Mouse (Mus musculus): ENCODE data around the gene Oog1. TPM values are rescaled to one million over a fixed set of nuclear protein-coding genes. Genes with fewer than 3 reads are reported as not detected.
"Not testable (repeated sequence)": the region's sequence is repeated elsewhere in the genome, so short reads cannot be mapped to it uniquely, and the experiment has no call there.

The Oog1 gene
- polyA plus RNA-seq (2016; fragmentation: Nextera tagmentation; extraction: Ambion mirVana): not detected in 2 replicates

DNA sequence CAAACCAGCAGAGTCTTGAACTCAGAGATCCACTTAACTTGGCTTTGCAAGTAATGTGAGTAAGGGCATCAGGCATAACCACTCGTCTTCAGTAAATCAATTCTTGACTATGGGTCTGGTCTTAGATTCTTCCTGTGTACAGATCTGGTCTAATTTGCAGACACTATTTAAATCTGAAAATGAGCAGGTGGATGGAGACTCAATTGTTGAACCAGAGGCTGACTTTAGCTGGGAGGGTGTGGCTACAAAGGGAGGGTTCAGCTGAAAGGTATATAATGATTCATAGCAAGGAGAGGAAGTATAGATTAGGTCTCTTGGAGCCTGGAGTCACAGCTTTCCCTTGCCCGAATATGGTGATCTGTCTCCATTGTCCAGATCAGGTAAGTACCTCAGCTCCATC, at the start of gene Oog1:
TSS of gene Oog1 (plus strand) at position 301 of the 400 bp plus-strand sequence.
- not testable (repeated sequence) for H3K36me3 ChIP-seq; H3K9me3 ChIP-seq; H3K4me3 ChIP-seq; H3K27me3 ChIP-seq (ENCODE audit: insufficient read depth, poor library complexity, severe bottlenecking); H3K27ac ChIP-seq; DNase-seq (ENCODE audit: low spot score); H3K4me1 ChIP-seq
- 62% methylated on average over 1 of the region's 2 CpGs for WGBS

DNA sequence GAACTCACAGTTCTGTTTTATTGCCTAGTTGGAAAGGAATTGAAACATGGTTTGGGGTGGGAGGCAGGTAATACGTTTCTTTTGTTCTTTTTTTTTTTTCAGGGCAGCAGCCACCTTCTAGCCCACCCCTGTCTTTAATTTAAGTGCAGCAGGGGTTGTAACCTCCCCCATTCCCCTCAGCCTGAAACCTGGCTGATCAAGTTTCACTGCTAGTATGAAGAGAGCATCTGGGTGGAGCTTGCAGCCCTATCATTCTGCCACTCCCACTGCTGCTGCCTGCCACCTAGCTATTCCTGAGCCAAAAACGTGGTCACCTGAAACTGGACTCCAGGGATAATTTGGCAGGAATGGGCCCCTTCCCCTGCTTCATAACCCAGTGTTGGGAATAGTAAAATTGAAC, 1.1 kb upstream of the Oog1 start:
- H3K4me3 ChIP-seq; H3K9me3 ChIP-seq; H3K36me3 ChIP-seq; H3K4me1 ChIP-seq; H3K27me3 ChIP-seq (ENCODE audit: insufficient read depth, poor library complexity, severe bottlenecking); DNase-seq (ENCODE audit: low spot score); H3K27ac ChIP-seq: not testable (repeated sequence)
- 10% methylated on average over 2 of the region's 2 CpGs for WGBS

DNA sequence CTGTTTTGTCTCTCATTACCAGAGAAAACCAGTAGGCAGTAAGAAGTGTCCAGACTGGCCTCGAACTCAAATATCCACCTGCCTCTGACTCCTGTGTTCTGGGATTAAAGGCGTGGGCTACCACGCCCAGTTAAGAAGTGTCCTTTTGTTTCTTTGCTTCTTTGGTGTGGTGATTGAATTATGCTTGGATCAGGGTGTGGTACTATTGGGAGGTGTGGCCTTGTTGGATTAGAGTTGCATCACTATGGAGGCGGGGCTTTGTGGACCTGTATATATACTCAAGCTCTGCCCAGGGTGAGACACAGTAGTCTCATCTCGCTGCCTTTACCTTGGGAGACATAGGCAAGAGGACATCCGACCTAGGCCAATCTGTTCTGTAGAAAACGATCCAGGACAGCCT, 16.1 kb downstream of the Oog1 start, which contains the start of gene Gm4027:
TSS of gene Gm4027 (plus strand) at position 301 of the 400 bp plus-strand sequence.
- not testable (repeated sequence) for H3K4me1 ChIP-seq; H3K4me3 ChIP-seq; H3K9me3 ChIP-seq; H3K27me3 ChIP-seq (ENCODE audit: insufficient read depth, poor library complexity, severe bottlenecking); DNase-seq (ENCODE audit: low spot score); H3K36me3 ChIP-seq; H3K27ac ChIP-seq
- WGBS: 90% methylated on average over 4 of the region's 7 CpGs

DNA sequence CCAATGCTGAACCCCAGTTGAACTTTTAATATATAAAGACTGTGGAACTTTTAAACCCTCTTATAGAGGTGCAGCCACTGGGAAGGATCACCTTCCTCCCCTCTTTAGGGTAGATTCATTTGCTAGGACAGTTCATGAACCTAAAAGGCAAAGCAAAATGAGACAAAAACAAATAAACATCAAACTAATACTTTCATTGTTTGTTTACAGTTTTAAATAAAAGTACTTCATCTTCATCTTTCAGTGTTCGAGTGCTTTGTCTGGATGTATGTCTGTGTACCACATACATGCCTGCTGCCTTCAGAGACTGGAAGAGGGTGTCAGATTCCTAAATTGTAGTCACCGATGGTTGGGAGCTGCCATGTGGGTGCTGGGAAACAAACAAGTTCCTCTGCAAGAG, 42.0 kb downstream of the Oog1 start, which contains the start of gene Gm16381:
TSS of gene Gm16381 (minus strand) at position 101 of the 400 bp plus-strand sequence.
- H3K36me3 ChIP-seq; DNase-seq (ENCODE audit: low spot score); H3K27ac ChIP-seq; H3K9me3 ChIP-seq; H3K27me3 ChIP-seq (ENCODE audit: insufficient read depth, poor library complexity, severe bottlenecking); H3K4me1 ChIP-seq; H3K4me3 ChIP-seq: not testable (repeated sequence)
- 74% methylated on average over 2 of the region's 2 CpGs for WGBS

DNA sequence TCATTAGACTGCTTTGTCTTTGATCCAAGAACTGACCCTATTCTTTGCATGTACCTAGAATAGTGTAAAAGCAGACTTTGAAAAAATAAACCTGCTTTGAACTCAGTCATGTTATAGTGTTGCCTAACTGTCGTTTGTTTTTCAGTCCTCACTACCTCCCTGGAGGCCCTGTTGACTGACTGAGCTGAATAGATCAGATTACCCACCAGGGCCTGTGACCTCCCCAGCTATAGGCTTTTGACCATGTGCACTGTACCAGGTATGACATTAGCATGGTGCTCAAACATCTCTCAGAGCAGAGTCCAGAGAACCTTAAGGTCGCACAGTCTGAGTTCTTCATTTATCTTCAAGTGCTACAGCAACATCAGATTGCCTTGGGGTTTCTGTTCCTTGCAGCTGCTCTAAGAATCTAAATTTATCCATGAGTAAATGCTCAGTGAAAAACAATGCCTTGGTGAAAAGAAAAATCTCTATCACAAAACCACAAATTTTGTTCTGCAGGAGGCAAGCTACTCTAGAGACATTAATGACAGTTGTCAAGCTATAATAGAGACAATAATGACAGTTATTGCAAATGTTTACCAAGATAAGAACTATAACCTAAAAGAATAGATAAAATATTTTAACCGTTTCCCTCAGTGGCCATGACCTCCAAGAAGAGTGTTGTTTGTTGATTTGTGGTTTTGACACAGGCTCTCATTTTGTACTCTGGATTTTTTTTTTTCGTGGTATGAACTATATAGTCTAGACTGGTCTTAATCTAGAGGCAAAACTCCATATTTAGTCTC, 50.6 kb downstream of the Oog1 start:
- not testable (repeated sequence) for H3K9me3 ChIP-seq; H3K27me3 ChIP-seq (ENCODE audit: insufficient read depth, poor library complexity, severe bottlenecking); H3K4me3 ChIP-seq; H3K36me3 ChIP-seq; DNase-seq (ENCODE audit: low spot score); H3K27ac ChIP-seq; H3K4me1 ChIP-seq
- WGBS: 67% methylated on average over 2 of the region's 4 CpGs

Other genes with a start within 250 kb of the Oog1 start
- 76.7 and 76.9 TPM in 2 replicates for gene Sptlc2, start 214.3 kb upstream of the Oog1 start, polyA plus RNA-seq (2016; fragmentation: Nextera tagmentation; extraction: Ambion mirVana)
- gene Slirp, start 158.8 kb upstream of the Oog1 start, polyA plus RNA-seq (2016; fragmentation: Nextera tagmentation; extraction: Ambion mirVana): 265 and 273 TPM in 2 replicates
- gene Alkbh1, start 158.7 kb upstream of the Oog1 start, polyA plus RNA-seq (2016; fragmentation: Nextera tagmentation; extraction: Ambion mirVana): 49.2 and 61.9 TPM in 2 replicates
- gene Snw1, start 130.4 kb upstream of the Oog1 start, polyA plus RNA-seq (2016; fragmentation: Nextera tagmentation; extraction: Ambion mirVana): 94.5 and 116 TPM in 2 replicates
- gene Gm5788, start 108.0 kb upstream of the Oog1 start, polyA plus RNA-seq (2016; fragmentation: Nextera tagmentation; extraction: Ambion mirVana): not detected in 2 replicates
- gene Gm8300, start 88.4 kb upstream of the Oog1 start, polyA plus RNA-seq (2016; fragmentation: Nextera tagmentation; extraction: Ambion mirVana): not detected in 2 replicates
- not detected in 2 replicates for gene Gm4027, start 16.2 kb downstream of the Oog1 start, polyA plus RNA-seq (2016; fragmentation: Nextera tagmentation; extraction: Ambion mirVana)
- gene Gm16381, start 41.9 kb downstream of the Oog1 start, polyA plus RNA-seq (2016; fragmentation: Nextera tagmentation; extraction: Ambion mirVana): not detected in 2 replicates
- not detected in 2 replicates for gene Gm21319, start 173.1 kb downstream of the Oog1 start, polyA plus RNA-seq (2016; fragmentation: Nextera tagmentation; extraction: Ambion mirVana)
- not detected in 2 replicates for gene Gm21936, start 192.8 kb downstream of the Oog1 start, polyA plus RNA-seq (2016; fragmentation: Nextera tagmentation; extraction: Ambion mirVana)
- not detected in 2 replicates for gene BB287469, start 213.9 kb downstream of the Oog1 start, polyA plus RNA-seq (2016; fragmentation: Nextera tagmentation; extraction: Ambion mirVana)
- not detected in 2 replicates for gene Gm2001, start 239.7 kb downstream of the Oog1 start, polyA plus RNA-seq (2016; fragmentation: Nextera tagmentation; extraction: Ambion mirVana)

Data from heart, embryonic 10.5 days (tissue).